Mouse (Mus musculus) heart, adult 2 months (tissue): ENCODE data around the gene Insrr. TPM values are rescaled to one million over a fixed set of nuclear protein-coding genes. Genes with fewer than 3 reads are reported as not detected.

Experiments
- DNase-seq, 2 experiments: peaks; one replicate each; pipeline ENCODE4 v3.0.0; 2021
- H3K27ac ChIP-seq: fragments of 200-600 bp; 2 replicates; pipeline ENCODE4 v1.8.1; 2022
- H3K27me3 ChIP-seq: fragments of 200-500 bp; 2 replicates; pipeline ENCODE4 v1.6.1; 2012; ENCODE audit warnings: mild to moderate bottlenecking, low read length, inconsistent platforms, mixed read lengths; ENCODE audit not compliant: control insufficient read depth, insufficient read depth
- H3K36me3 ChIP-seq: fragments of 200-500 bp; 2 replicates; pipeline ENCODE4 v1.6.1; 2012; ENCODE audit warnings: low read length, inconsistent platforms; ENCODE audit not compliant: control insufficient read depth, insufficient read depth
- H3K4me1 ChIP-seq: fragments of 200-500 bp; 2 replicates; pipeline ENCODE4 v1.6.1; 2011; ENCODE audit warnings: low read length; ENCODE audit not compliant: control insufficient read depth, insufficient read depth
- H3K4me3 ChIP-seq: fragments of 200-600 bp; 2 replicates; pipeline ENCODE4 v1.8.1; 2022
- H3K79me2 ChIP-seq: fragments of 200-500 bp; replicated peaks from 2 replicates; pipeline ENCODE4 v1.6.1; 2012; ENCODE audit warnings: mild to moderate bottlenecking, inconsistent platforms, low read length, moderate library complexity, mixed read lengths; ENCODE audit not compliant: control insufficient read depth, insufficient read depth
- H3K9ac ChIP-seq: fragments of 200-500 bp; 2 replicates; pipeline ENCODE4 v1.6.1; 2012; ENCODE audit warnings: low read depth, mild to moderate bottlenecking, control low read depth, inconsistent platforms, low read length, mixed read lengths
- CTCF ChIP-seq: fragments of 200-600 bp; IDR thresholded peaks from 2 replicates; pipeline ENCODE4 v1.8.1; 2022; ENCODE audit warnings: antibody characterized with exemption, mild to moderate bottlenecking, moderate library complexity
- EP300 ChIP-seq: fragments of 200-500 bp; IDR thresholded peaks from 2 replicates; pipeline ENCODE4 v1.6.1; 2011; ENCODE audit warnings: low read depth, low read length, control low read depth; ENCODE audit not compliant: insufficient read depth
- POLR2A ChIP-seq: fragments of 200-500 bp; IDR thresholded peaks from 2 replicates; pipeline ENCODE4 v1.6.1; 2011; ENCODE audit warnings: mild to moderate bottlenecking, low read depth, low read length, control low read depth; ENCODE audit not compliant: insufficient read depth
- WGBS: fragments of 180-500 bp; shearing (Covaris S2); methylation state at CpG from one replicate; pipeline ENCODE4 v1.1.7; 2018; 5-methylcytosine and 5-hydroxymethylcytosine counted together
- intact Hi-C: fragments of 180-260 bp; cut with DNase I; formaldehyde crosslinking; loops from one replicate; pipeline ENCODE4 v1.15.1; 2025
- polyA plus RNA-seq: library from polyadenylated mRNA; depleted of rRNA; stranded (reverse); fragments of >200 nt; gene quantifications from 2 replicates; pipeline ENCODE4 v1.2.3, GENCODE M21; 2012
- total RNA-seq, 2 experiments: library from RNA; stranded (reverse); gene quantifications; 2 replicates each; pipeline ENCODE4 v1.2.3; 2021

Gene Insrr
- total and polyA plus RNA-seq, 3 experiments, result 0.04 to 0.05 TPM; not detected in 1

DNA sequence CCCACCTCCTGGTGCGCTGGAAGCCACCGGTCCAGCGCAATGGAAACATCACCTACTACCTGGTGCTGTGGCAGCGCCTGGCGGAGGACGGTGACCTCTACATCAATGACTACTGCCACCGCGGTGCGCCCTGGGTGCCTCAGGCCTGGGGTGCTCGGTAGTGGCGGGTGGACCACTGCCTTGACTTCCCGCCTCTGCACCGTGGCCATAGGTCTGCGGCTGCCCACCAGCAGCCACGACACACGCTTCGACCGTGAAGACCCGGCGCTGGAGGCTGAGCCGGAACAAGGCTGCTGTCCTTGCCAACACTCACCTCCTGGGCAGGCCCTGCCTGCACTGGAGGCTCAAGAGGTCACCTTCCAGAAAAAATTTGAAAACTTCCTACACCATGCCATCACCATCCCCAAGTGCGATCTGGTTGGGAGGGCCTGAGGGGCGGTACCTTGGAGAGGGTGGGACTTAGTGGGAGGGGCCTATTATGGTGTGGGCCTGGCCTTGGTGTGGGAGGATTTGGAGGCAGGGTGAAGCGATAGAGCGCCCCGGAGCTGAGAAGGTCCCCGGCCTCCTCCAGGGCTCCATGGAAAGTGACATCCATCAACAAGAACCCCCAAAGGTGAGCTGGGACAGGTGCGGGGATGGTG lies 12.7 kb downstream of the Insrr start:
- H3K9ac ChIP-seq, result no peak overlapping the region
- no peaks in the 10 kb centered on the region for H3K79me2 ChIP-seq
- DNase-seq, result no peak
- H3K27ac ChIP-seq, result no peak overlapping the region
- intact Hi-C loops, result no loop called here
- no peak overlapping the region for H3K4me3 ChIP-seq
- peaks cover 12% of the 10 kb centered on the region for H3K27me3 ChIP-seq
- WGBS, result 13% methylated on average over 28 of the region's 28 CpGs
- H3K4me1 ChIP-seq, result no peaks in the 10 kb centered on the region
- no peaks in the 10 kb centered on the region for H3K36me3 ChIP-seq
- no peak for TF ChIP-seq CTCF
- TF ChIP-seq POLR2A, result no peak
- TF ChIP-seq EP300, result no peak

DNA sequence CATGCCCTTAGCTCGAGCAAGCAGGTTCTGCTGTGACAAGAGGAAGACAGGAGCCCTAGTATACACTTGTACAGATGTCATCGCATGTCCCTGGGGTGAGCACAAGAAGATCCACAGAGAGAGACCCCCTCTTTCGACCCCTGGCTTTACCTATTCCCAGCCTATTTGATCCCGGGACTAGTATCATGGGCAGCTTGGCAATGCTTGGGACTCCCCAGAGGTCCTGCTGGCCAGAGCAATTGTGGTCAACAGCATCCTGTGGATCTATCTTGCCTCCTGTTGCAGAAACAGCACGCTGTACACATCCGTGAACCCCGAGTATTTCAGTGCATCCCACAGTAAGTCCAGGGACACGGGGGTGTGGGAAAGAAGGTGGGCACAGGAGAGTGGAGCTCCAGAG lies 14.5 kb downstream of the Insrr start:
- 75% methylated on average over 8 of the region's 8 CpGs for WGBS
- Histone ChIP-seq H3K4me3 (no peak overlapping the region), H3K27ac (no peak overlapping the region), H3K36me3 (no peaks in the 10 kb centered on the region), H3K9ac (no peak overlapping the region), H3K4me1 (no peaks in the 10 kb centered on the region), H3K27me3 (peaks cover 12% of the 10 kb centered on the region), H3K79me2 (no peaks in the 10 kb centered on the region)
- TF ChIP-seq CTCF (no peak), POLR2A (no peak), EP300 (no peak)
- DNase-seq, result no peak
- intact Hi-C loops, result no loop called here

DNA sequence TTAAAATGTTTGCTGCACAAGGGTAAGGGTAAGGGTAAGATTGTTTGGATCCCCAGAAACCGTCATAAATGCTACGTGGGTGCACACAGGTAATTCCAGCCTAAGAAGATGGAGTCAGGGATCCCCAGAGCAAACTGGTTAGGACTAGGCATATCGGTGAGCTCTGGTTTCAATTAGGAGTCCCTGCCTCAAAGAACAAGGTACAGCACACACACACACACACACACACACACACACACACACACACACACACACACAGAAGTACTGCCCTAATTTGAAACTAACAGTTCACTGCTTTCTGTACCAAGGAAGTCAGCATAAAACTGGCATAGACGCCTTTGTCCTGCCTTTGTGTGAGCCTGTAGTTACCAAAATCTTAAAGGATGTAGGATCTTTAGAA lies 15.7 kb downstream of the Insrr start:
- no peak overlapping the region for H3K9ac ChIP-seq
- intact Hi-C loops, result no loop called here
- H3K27me3 ChIP-seq, result peaks cover 12% of the 10 kb centered on the region
- H3K4me3 ChIP-seq, result no peak overlapping the region
- peaks cover 1% of the 10 kb centered on the region; the same call in 1 of the 2 replicates for H3K4me1 ChIP-seq
- TF ChIP-seq POLR2A (no peak), EP300 (no peak), CTCF (no peak)
- WGBS, result 80% methylated on average over 4 of the region's 4 CpGs
- no peak overlapping the region for H3K27ac ChIP-seq
- no peaks in the 10 kb centered on the region for H3K79me2 ChIP-seq
- DNase-seq, result no peak
- H3K36me3 ChIP-seq, result no peaks in the 10 kb centered on the region

DNA sequence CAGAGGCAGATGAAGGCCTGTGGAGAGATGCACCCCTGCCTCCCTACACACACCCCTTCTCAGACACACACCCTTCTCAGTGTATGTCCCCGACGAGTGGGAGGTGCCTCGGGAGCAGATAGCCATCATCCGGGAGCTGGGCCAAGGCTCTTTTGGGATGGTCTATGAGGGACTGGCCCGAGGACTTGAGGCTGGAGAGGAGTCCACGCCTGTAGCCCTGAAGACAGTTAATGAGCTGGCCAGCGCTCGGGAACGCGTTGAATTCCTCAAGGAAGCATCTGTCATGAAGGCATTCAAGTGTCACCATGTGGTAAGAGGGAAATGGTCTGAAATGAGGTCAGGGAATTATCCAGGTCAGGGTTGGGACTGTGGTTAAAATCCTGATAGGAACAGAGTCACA lies 16.1 kb downstream of the Insrr start:
- no peak for DNase-seq

DNA sequence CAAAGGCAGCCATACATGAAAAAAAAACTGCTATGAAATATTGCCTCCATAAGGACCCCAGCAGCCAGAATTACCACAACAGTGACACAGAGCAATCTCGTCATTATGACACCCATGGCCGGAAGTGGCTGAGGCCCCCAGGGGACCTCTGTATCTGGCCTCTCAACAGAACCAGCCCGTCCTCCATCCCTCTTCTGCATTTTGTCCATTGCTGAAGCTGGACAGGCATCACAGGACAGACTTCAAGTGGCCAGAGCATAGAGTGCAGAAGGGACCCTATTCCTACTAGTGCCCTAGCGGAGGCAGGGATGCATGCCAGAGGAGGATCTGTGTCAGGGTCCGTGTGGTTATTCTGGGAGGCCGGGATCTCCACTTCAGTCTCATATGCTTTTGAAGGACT lies 19.4 kb downstream of the Insrr start:
- Histone ChIP-seq H3K4me3 (no peak overlapping the region), H3K9ac (no peak overlapping the region), H3K27ac (no peak overlapping the region), H3K4me1 (peaks cover 1% of the 10 kb centered on the region; the same call in 1 of the 2 replicates), H3K27me3 (no peaks in the 10 kb centered on the region), H3K36me3 (no peaks in the 10 kb centered on the region), H3K79me2 (no peaks in the 10 kb centered on the region)
- 50% methylated on average over 6 of the region's 6 CpGs for WGBS
- intact Hi-C loops, result loop anchor here (1.0 to 5.0 kb wide), 3 partner anchors 21 to 59 kb away; partner anchors contain the start of gene Ntrk1
- TF ChIP-seq POLR2A (no peak), EP300 (no peak)
- no peak for DNase-seq

More for the DNA sequence above, 16.1 kb downstream of the Insrr start:
- Histone ChIP-seq H3K4me1 (peaks cover 1% of the 10 kb centered on the region; the same call in 1 of the 2 replicates), H3K4me3 (no peak overlapping the region), H3K36me3 (no peaks in the 10 kb centered on the region), H3K27me3 (peaks cover 12% of the 10 kb centered on the region), H3K27ac (no peak overlapping the region), H3K9ac (no peak overlapping the region), H3K79me2 (no peaks in the 10 kb centered on the region)
- 28% methylated on average over 10 of the region's 10 CpGs for WGBS
- intact Hi-C loops, result no loop called here
- TF ChIP-seq CTCF (no peak), EP300 (no peak), POLR2A (no peak)

GRCm38 (mm10) chr3:87816646-87817093 lies 19.9 kb downstream of the Insrr start:
- intact Hi-C loops, result loop anchor here (1.0 to 5.0 kb wide), 3 partner anchors 21 to 59 kb away; partner anchors contain the start of gene Ntrk1
- DNase-seq, result peak; percentile 64 to 73
- peak; percentile 85 for TF ChIP-seq EP300
- no peak for TF ChIP-seq POLR2A
- peak; percentile 94 for TF ChIP-seq CTCF
- Histone ChIP-seq H3K27me3 (no peaks in the 10 kb centered on the region), H3K9ac (no peak overlapping the region), H3K4me3 (no peak overlapping the region), H3K79me2 (no peaks in the 10 kb centered on the region), H3K27ac (no peak overlapping the region), H3K4me1 (peaks cover 1% of the 10 kb centered on the region; the same call in 1 of the 2 replicates), H3K36me3 (no peaks in the 10 kb centered on the region)
- 5% methylated on average over 12 of the region's 12 CpGs for WGBS
